Mouse (Mus musculus): ENCODE data around the gene Capn9. TPM values are rescaled to one million over a fixed set of nuclear protein-coding genes. Genes with fewer than 3 reads are reported as not detected.
A peak's percentile ranks its signal among the peaks of the same experiment; 100 is the strongest.

Gene Capn9
- polyA plus RNA-seq, 1 experiment from 2014 or later = 0.36 TPM

GRCm38 (mm10) chr8:124586556-124586955 is 10.6 kb downstream of the Capn9 start:
- H3K4me3 ChIP-seq (ENCODE audit: low read depth, low read length) = no peak overlapping the region
- no peak for ATAC-seq (ENCODE audit: low read depth)
- WGBS = 89% methylated on average over 2 of the region's 2 CpGs
- H3K9me3 ChIP-seq (ENCODE audit: control insufficient read depth, low read length) = no peaks in the 10 kb centered on the region
- H3K4me2 ChIP-seq (ENCODE audit: low read depth, low read length) = no peak overlapping the region
- no peak overlapping the region for H3K27ac ChIP-seq (ENCODE audit: low read depth, low read length)
- no peaks in the 10 kb centered on the region for H3K4me1 ChIP-seq (ENCODE audit: control insufficient read depth, insufficient read depth, low read length)
- H3K36me3 ChIP-seq (ENCODE audit: control insufficient read depth, insufficient read depth, low read length) = no peaks in the 10 kb centered on the region
- H3K9ac ChIP-seq (replicated peaks; ENCODE audit: low read depth, low read length) = no peak overlapping the region
- no peaks in the 10 kb centered on the region for H3K27me3 ChIP-seq (ENCODE audit: control insufficient read depth, insufficient read depth, low read length)

GRCm38 (mm10) chr8:124589393-124589792 is 13.5 kb downstream of the Capn9 start:
- H3K4me3 ChIP-seq (ENCODE audit: low read depth, low read length) = no peak overlapping the region
- H3K36me3 ChIP-seq (ENCODE audit: control insufficient read depth, insufficient read depth, low read length) = no peaks in the 10 kb centered on the region
- H3K9ac ChIP-seq (replicated peaks; ENCODE audit: low read depth, low read length) = no peak overlapping the region
- H3K27me3 ChIP-seq (ENCODE audit: control insufficient read depth, insufficient read depth, low read length) = no peaks in the 10 kb centered on the region
- H3K4me2 ChIP-seq (ENCODE audit: low read depth, low read length) = no peak overlapping the region
- ATAC-seq (ENCODE audit: low read depth) = no peak
- WGBS = 82% methylated on average over 4 of the region's 4 CpGs
- H3K9me3 ChIP-seq (ENCODE audit: control insufficient read depth, low read length) = no peaks in the 10 kb centered on the region
- H3K4me1 ChIP-seq (ENCODE audit: control insufficient read depth, insufficient read depth, low read length) = no peaks in the 10 kb centered on the region
- H3K27ac ChIP-seq (ENCODE audit: low read depth, low read length) = no peak overlapping the region

GRCm38 (mm10) chr8:124604066-124604465 is 28.2 kb downstream of the Capn9 start:
- 71% methylated on average over 5 of the region's 5 CpGs for WGBS
- no peaks in the 10 kb centered on the region for H3K9me3 ChIP-seq (ENCODE audit: control insufficient read depth, low read length)

GRCm38 (mm10) chr8:124608239-124608971 is 32.5 kb downstream of the Capn9 start:
- Histone ChIP-seq H3K4me2 (ENCODE audit: low read depth, low read length) (no peak overlapping the region), H3K4me3 (ENCODE audit: low read depth, low read length) (no peak overlapping the region), H3K9me3 (ENCODE audit: control insufficient read depth, low read length) (no peaks in the 10 kb centered on the region), H3K36me3 (ENCODE audit: control insufficient read depth, insufficient read depth, low read length) (no peaks in the 10 kb centered on the region), H3K27ac (ENCODE audit: low read depth, low read length) (no peak overlapping the region), H3K9ac (replicated peaks; ENCODE audit: low read depth, low read length) (no peak overlapping the region), H3K27me3 (ENCODE audit: control insufficient read depth, insufficient read depth, low read length) (no peaks in the 10 kb centered on the region), H3K4me1 (ENCODE audit: control insufficient read depth, insufficient read depth, low read length) (no peaks in the 10 kb centered on the region)
- WGBS = 78% methylated on average over 13 of the region's 13 CpGs
- ATAC-seq (ENCODE audit: low read depth) = no peak

More at GRCm38 (mm10) chr8:124604066-124604465, 28.2 kb downstream of the Capn9 start:
- Histone ChIP-seq H3K27me3 (ENCODE audit: control insufficient read depth, insufficient read depth, low read length) (no peaks in the 10 kb centered on the region), H3K4me3 (ENCODE audit: low read depth, low read length) (no peak overlapping the region), H3K36me3 (ENCODE audit: control insufficient read depth, insufficient read depth, low read length) (no peaks in the 10 kb centered on the region), H3K4me2 (ENCODE audit: low read depth, low read length) (no peak overlapping the region), H3K27ac (ENCODE audit: low read depth, low read length) (no peak overlapping the region), H3K4me1 (ENCODE audit: control insufficient read depth, insufficient read depth, low read length) (no peaks in the 10 kb centered on the region), H3K9ac (replicated peaks; ENCODE audit: low read depth, low read length) (no peak overlapping the region)
- ATAC-seq (ENCODE audit: low read depth) = no peak

GRCm38 (mm10) chr8:124608972-124609353 is 33.1 kb downstream of the Capn9 start:
- 81% methylated on average over 9 of the region's 9 CpGs for WGBS
- H3K4me1 ChIP-seq (ENCODE audit: control insufficient read depth, insufficient read depth, low read length) = no peaks in the 10 kb centered on the region
- H3K27ac ChIP-seq (ENCODE audit: low read depth, low read length) = no peak overlapping the region
- H3K27me3 ChIP-seq (ENCODE audit: control insufficient read depth, insufficient read depth, low read length) = no peaks in the 10 kb centered on the region
- ATAC-seq (ENCODE audit: low read depth) = no peak
- no peak overlapping the region for H3K9ac ChIP-seq (replicated peaks; ENCODE audit: low read depth, low read length)
- no peak overlapping the region for H3K4me3 ChIP-seq (ENCODE audit: low read depth, low read length)
- H3K36me3 ChIP-seq (ENCODE audit: control insufficient read depth, insufficient read depth, low read length) = no peaks in the 10 kb centered on the region
- no peak overlapping the region for H3K4me2 ChIP-seq (ENCODE audit: low read depth, low read length)
- H3K9me3 ChIP-seq (ENCODE audit: control insufficient read depth, low read length) = no peaks in the 10 kb centered on the region

- 89% methylated on average over 5 of the region's 6 CpGs for WGBS
- ATAC-seq (ENCODE audit: low read depth) = no peak
- H3K27me3 ChIP-seq (ENCODE audit: control insufficient read depth, insufficient read depth, low read length) = no peaks in the 10 kb centered on the region
- H3K4me1 ChIP-seq (ENCODE audit: control insufficient read depth, insufficient read depth, low read length) = no peaks in the 10 kb centered on the region
- no peak overlapping the region for H3K9ac ChIP-seq (replicated peaks; ENCODE audit: low read depth, low read length)
- H3K4me2 ChIP-seq (ENCODE audit: low read depth, low read length) = no peak overlapping the region
- H3K36me3 ChIP-seq (ENCODE audit: control insufficient read depth, insufficient read depth, low read length) = no peaks in the 10 kb centered on the region
- H3K27ac ChIP-seq (ENCODE audit: low read depth, low read length) = no peak overlapping the region
- no peaks in the 10 kb centered on the region for H3K9me3 ChIP-seq (ENCODE audit: control insufficient read depth, low read length)
- no peak overlapping the region for H3K4me3 ChIP-seq (ENCODE audit: low read depth, low read length)
Measured at GRCm38 (mm10) chr8:124614325-124614724, 38.4 kb downstream of the Capn9 start.

GRCm38 (mm10) chr8:124617266-124617869 is 41.5 kb downstream of the Capn9 start:
- Histone ChIP-seq H3K4me1 (ENCODE audit: control insufficient read depth, insufficient read depth, low read length) (no peaks in the 10 kb centered on the region), H3K27ac (ENCODE audit: low read depth, low read length) (peak overlapping the region; percentile 30; the same call in 1 of the 2 replicates), H3K9ac (replicated peaks; ENCODE audit: low read depth, low read length) (peak overlapping the region; percentile 52), H3K9me3 (ENCODE audit: control insufficient read depth, low read length) (no peaks in the 10 kb centered on the region), H3K36me3 (ENCODE audit: control insufficient read depth, insufficient read depth, low read length) (no peaks in the 10 kb centered on the region), H3K4me3 (ENCODE audit: low read depth, low read length) (peak overlapping the region; percentile 28), H3K27me3 (ENCODE audit: control insufficient read depth, insufficient read depth, low read length) (no peaks in the 10 kb centered on the region), H3K4me2 (ENCODE audit: low read depth, low read length) (peak overlapping the region; percentile 66)
- ATAC-seq (ENCODE audit: low read depth) = peak; percentile 83
- 5% methylated on average over 17 of the region's 17 CpGs for WGBS

- ATAC-seq (ENCODE audit: low read depth) = no peak
Measured at GRCm38 (mm10) chr8:124618252-124618651, 42.3 kb downstream of the Capn9 start.

GRCm38 (mm10) chr8:124621255-124621654 is 45.3 kb downstream of the Capn9 start:
- ATAC-seq (ENCODE audit: low read depth) = peak; percentile 73; the same call in 1 of the 2 replicates
- Histone ChIP-seq H3K9ac (replicated peaks; ENCODE audit: low read depth, low read length) (no peak overlapping the region), H3K4me2 (ENCODE audit: low read depth, low read length) (no peak overlapping the region), H3K27ac (ENCODE audit: low read depth, low read length) (no peak overlapping the region; the same call in 1 of the 2 replicates), H3K36me3 (ENCODE audit: control insufficient read depth, insufficient read depth, low read length) (no peaks in the 10 kb centered on the region), H3K4me1 (ENCODE audit: control insufficient read depth, insufficient read depth, low read length) (no peaks in the 10 kb centered on the region), H3K27me3 (ENCODE audit: control insufficient read depth, insufficient read depth, low read length) (no peaks in the 10 kb centered on the region), H3K9me3 (ENCODE audit: control insufficient read depth, low read length) (no peaks in the 10 kb centered on the region), H3K4me3 (ENCODE audit: low read depth, low read length) (no peak overlapping the region)
- WGBS = 41% methylated on average over 5 of the region's 5 CpGs

More at GRCm38 (mm10) chr8:124618252-124618651, 42.3 kb downstream of the Capn9 start:
- H3K9ac ChIP-seq (replicated peaks; ENCODE audit: low read depth, low read length) = no peak overlapping the region
- H3K9me3 ChIP-seq (ENCODE audit: control insufficient read depth, low read length) = no peaks in the 10 kb centered on the region
- 56% methylated on average over 9 of the region's 9 CpGs for WGBS
- no peaks in the 10 kb centered on the region for H3K27me3 ChIP-seq (ENCODE audit: control insufficient read depth, insufficient read depth, low read length)
- no peak overlapping the region for H3K4me3 ChIP-seq (ENCODE audit: low read depth, low read length)
- no peaks in the 10 kb centered on the region for H3K36me3 ChIP-seq (ENCODE audit: control insufficient read depth, insufficient read depth, low read length)
- no peak overlapping the region for H3K27ac ChIP-seq (ENCODE audit: low read depth, low read length)
- no peaks in the 10 kb centered on the region for H3K4me1 ChIP-seq (ENCODE audit: control insufficient read depth, insufficient read depth, low read length)
- H3K4me2 ChIP-seq (ENCODE audit: low read depth, low read length) = no peak overlapping the region
